Mouse (Mus musculus) frontal cortex, adult 2 months (tissue): Measurements from ENCODE around the gene Taf15. TPM values are rescaled to one million over a fixed set of nuclear protein-coding genes. Genes with fewer than 3 reads are reported as not detected.

Experiments
- DNase-seq, 2 experiments: peaks; one replicate each; pipeline ENCODE4 v3.0.0; 2022; ENCODE audit warnings: low spot score in 1 of 2; ENCODE audit errors: extremely low spot score in 1 of 2
- polyA plus RNA-seq: library from polyadenylated mRNA; depleted of rRNA; stranded (reverse); fragments of >200 nt; gene quantifications from 2 replicates; pipeline ENCODE4 v1.2.3, GENCODE M21; 2012; rRNA removed

The Taf15 gene
- 70.8 and 70.9 TPM in 2 replicates for polyA plus RNA-seq

DNA sequence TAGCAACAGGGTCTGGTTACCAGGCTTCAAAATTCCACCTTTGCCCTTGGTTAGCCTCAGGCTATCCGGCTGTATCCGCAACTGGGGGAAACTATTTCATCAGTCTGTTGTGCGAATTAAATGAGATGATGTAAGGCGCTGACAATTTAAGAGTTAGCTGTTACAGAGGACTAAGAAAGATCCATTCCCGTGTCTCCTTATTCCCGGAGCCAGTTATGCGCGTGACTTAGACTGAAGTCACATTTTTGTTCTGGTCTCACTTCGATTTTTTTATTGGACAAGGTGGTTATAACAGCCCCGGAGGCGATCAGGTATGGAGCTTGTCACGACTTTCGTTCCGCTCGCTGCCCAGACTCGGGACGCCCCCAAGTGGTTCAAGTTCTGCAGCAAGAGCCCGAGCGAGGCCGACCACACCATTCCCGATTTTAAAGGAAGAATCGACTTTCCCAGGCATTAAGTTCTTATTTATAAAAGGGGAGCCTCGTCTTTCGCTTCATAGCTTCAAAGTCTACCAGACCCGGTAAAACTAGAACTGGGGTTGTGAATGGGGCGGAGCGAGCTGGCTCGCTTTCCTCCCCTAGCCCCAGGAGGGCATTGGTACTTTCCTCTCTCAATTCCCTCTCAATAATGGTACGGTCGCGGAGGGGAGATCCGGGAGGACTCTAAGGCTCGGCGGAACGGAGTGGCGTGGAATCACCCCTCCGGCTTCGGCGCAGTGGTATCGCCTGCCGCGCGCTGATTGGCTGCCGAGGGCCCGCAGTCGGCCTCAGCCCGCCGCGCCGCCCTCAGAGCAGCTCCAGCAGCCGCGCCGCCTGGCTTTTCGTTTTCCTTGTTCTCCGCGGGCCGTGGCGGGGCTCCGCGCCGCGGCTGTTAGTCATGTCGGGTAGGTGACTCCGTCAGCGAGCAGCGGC, at the start of gene Taf15:
Taf15 (plus strand) TSS at position 763 of the 911 bp plus-strand sequence.
- DNase-seq = peak; percentile 94 to 99

- peak in 1 of 2 experiments; percentile 90 for DNase-seq
Measured at GRCm38 (mm10) chr11:83424681-83425080, 48.2 kb upstream of the Taf15 start.

DNA sequence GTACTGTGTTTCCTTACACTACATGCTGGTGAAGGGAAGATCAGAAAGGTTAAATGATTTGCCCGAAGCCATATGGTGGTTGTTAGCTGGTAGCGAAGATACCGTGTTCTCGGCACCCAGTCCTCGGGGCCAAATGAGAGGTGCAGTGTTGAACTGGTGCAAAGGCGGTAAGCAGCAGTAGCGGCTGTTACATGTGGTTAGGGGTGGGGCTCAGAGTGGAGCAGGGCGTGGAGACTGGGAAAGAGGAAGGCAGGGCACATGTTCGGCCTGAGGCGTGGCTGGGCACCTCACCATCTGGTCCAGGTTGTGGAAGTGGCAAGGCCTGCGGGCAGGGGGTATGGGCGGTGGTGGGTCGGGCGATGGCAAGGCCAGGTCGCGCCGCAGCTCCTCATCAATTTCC, 45.9 kb upstream of the Taf15 start:
- DNase-seq = no peak

DNA sequence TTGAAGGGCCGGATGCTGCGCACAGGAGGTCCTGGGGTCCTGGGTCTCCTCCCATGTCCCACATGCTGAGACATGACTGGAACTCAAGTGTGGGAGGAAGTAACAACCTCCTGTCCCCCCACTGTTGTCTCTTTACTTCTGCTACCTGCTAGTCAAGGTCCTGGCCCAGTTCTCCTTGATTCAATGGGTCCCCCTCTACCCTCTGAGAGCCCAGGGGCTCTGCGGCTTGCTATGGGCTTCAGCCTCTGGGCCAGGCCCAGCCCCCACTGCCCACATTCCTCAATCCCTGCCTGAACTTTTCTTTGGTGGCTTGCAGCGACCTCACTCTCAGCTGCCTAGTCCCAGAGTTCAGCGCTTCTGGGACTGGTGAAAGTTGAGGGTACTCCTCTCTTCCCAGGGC, 43.5 kb upstream of the Taf15 start, which contains the start of gene Gas2l2:
Gas2l2 (minus strand) TSS at position 101 of the 400 bp plus-strand sequence.
- DNase-seq = no peak

DNA sequence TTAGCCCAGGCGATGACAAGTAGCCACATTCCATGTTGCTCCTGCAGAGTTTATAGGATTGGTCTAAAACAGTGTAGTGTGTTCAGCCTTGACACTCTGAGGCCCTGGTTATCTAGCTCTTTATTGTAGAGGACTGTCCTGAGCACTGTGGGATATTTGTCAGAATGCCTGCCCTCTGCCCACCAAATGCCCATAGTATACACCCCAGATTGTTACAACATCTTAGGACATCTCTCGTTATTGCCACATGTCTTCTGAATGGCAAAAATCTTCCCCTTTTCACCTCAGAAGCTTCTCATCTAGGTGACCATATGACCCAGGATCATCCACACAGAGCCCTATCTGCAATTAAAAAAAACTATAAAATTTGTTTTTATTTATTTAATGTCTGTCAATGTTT, 40.4 kb upstream of the Taf15 start:
- no peak for DNase-seq

GRCm38 (mm10) chr11:83437377-83437776, 35.5 kb upstream of the Taf15 start, which contains the start of gene 1700020L24Rik:
Gene 1700020L24Rik, plus strand, starts transcription at chr11:83437677.
- DNase-seq = no peak

DNA sequence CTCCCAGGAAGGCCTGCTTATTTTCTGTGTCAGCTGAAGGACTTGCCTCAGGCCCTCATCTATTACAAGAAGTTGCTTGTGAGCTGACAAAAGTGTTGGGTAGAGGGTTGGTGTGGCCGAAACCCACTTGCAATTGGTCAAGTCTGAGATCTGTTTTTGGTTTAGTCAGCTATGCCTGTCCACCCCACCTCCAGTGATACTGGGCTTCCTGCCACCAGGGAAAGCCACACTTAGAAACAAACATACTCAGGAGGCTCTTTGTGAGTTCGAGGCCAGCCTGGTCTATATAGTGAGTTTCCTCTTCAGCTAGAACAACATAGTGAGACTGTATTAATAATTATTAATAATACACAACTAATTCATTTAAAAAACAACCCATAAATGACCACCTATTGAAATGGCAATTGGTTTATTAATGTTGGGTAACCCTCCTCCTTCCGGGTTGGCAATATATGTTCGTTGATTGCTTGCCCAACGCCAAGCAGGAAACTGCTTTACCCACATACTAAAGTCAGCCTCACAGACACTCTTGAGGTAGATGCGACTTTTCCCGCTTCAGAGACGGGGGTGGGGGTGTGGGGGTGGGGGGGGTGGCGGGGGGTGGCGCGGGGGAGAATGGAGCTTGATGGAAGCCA, 33.3 kb upstream of the Taf15 start:
- no peak for DNase-seq

GRCm38 (mm10) chr11:83440081-83441064, 32.5 kb upstream of the Taf15 start:
- DNase-seq = peak; percentile 46 to 88

GRCm38 (mm10) chr11:83441235-83441634, 31.7 kb upstream of the Taf15 start:
- DNase-seq = no peak

DNA sequence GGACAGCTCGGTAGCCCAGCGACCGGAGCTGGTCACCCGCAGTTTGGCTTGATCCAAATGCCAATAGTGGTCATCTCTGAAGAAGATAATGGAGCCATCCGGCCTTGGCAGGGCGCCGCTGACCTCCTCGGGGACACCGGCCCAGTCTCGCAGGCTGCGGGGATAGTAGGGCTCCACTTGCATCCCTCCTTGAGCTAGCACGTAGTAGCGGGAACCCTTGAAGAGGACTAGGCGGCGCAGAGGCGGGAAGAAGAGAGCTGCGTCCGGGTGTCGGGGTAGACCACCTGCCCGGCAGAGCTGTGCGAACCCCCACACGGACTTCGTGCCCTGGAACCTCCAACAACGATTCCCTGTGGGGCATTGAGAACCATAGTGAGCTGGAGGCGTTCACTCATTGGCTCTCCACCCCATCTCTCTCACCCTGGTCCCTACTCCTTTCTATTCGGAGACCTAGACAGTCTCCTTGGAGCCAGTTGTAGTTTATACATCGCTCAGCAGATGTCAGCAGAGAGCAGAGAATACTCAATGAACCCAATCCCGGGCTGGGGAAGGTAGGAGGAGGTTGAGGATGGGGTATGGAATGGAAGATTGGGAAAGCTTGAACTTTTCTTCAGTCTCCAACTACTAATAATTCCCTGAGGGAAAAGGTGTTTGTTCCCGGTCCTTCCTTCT, 30.2 kb upstream of the Taf15 start:
- peak in 1 of 2 experiments; percentile 90 for DNase-seq

- no peak for DNase-seq
Measured at GRCm38 (mm10) chr11:83443824-83444223, 29.1 kb upstream of the Taf15 start.

GRCm38 (mm10) chr11:83445001-83445400, 27.9 kb upstream of the Taf15 start:
- no peak for DNase-seq

DNA sequence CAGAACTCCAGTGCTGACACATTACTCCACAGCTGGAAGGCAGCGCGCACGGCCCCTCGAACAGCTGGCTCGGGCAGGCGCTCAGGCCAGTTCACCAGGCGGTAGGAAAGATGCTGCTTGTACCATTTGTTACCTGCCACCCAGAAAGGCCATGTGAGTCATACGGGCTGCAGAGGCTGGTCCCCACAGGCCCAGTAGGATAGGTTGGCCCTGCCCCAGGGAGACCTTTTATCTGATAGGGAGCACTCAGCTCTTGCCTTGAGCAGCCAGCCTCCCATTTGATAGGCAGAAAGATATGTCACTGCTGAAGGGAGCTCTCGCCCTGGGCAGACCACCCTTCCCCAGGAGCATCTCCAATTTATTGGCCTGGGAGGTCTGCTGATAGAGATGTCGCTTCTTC, 25.3 kb upstream of the Taf15 start:
- DNase-seq = no peak

DNA sequence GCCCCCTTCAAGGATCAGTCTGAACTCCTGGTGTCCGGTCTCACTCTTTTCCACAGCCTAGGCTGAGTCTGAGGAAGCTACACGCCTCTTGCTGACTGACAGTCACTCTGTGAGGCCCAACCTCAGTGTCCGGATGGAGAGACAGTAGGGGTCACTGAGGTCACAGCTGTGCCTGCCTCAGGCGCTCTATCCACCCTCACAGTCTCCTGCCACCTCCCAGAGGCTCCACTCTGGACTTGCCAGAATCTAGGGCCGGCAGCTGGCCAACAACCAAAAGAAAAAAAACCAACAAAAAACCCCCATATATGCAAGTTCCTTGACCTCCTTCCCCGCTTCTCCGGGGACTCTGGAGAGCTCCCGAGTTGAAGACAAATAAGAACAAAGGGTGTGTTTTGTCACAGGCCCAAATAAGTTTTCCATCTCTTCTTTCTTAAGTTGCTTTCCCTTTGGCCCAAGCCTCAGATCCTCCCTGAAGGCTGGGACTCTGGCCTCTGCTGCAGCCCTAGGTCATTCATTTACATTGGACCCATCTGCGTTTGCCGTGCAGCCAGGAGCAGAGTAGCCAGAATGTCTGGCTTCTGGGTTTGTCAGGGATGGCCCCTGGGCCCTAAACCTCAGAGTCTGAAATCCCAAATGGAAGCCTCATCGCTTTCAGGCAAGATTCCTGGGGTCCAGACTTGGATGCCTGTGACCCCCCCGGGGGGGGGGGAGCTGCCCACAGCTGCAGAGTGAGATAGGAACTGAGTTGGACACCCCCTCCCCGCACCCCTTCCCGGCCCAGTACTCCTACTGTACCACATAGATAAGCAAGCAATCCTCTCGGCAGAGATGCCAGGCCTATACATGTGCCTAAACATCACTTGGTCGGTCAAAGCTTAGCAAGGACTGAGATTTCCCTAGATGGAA, 24.6 kb upstream of the Taf15 start:
- DNase-seq = no peak

DNA sequence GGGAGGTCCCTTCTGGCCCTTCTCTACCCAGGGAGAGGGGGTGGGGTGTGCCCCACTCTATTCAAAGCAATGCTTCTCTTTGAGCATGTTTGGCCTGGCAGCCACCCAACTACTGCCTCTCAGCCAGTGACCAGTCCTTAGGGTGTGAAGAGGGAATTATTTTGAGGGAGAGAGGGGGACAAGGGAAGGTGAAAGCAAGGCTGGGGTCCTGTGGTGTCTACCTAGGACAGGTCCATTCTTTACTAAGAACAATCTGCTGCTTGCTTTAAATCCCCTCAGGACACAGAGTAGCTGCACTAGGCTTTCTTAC, 24.0 kb upstream of the Taf15 start:
- DNase-seq = no peak

DNA sequence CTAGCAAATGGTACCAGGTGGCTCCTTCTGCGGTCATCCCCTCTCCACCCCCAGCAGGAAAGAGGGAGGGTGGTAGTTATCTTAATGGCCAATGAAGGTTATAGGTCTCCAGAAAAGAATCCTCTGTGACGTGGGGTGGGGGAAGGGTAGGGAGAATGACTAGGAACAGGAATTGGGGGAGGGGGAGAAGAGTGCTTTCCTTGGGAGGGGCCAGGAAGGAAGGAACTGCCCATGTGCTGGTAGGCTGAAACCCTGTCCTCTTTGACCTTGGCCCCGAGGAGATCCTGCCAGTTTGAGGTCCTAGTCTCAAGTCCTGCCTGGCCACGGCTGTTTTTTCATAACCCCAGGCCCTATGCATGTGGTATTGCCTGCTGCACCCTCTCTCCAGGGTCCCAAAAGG, 23.6 kb upstream of the Taf15 start:
- DNase-seq = no peak

DNA sequence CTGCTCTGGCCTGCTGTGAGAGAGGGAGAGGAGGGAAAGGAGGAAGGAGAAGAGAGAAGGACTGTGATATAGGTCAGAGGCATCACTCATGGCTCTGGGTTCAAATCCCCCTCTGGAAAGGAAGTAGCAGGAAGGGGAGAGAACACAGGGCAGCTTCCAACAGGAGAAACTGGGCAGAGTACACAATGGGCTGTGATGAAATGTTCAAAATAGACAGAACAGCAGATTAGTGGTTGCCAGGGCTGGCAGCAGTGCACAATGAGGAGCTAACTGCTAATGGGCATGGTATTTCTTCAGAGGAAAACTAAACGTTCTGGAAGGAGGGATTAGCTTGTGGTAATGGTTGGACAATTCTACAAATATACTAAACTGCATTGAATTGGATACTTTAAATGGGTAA, 22.3 kb upstream of the Taf15 start:
- no peak for DNase-seq

DNA sequence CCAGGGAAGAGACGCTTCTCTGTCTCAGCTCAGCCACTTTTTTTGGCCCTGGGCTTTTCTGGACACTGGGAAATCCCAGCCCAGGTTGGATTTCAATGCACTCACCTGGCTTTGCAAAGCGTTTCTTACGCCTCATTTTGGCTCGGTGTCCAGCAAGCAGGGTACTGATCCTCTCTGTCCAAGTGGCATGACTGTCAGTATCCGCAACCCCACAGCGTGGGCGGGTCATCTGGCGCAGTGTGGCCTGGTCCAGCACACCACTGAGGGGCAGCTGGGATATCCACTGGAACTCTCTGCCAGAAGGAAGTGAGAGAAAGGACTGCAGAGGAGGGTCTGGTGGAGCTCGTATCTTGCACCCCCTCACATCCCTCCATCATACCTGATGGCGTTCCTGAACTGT, 21.6 kb upstream of the Taf15 start:
- no peak for DNase-seq

DNA sequence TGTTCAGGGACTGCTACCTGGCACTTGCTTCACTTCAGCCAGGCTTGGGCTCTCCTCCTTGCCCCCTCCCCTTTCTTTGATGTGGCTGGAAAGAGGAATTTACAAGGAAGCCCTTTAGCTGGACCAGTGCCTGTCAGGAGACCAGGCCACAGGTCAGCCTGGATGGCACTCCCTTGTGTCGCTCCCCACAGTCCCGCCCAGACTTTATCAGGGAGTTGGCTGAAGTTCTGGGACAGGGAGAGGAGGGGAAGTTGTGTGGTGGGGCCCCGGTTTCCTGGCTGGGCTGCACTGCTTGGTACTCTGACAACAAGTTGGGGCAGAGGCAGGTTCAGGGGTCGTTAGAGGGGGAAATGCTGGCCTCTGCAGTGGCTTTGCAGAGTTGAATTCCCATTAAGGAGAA, 18.3 kb upstream of the Taf15 start:
- no peak for DNase-seq
